9 mouse cellular contexts compared by ENCODE assay signal in the genomic region with DNA sequence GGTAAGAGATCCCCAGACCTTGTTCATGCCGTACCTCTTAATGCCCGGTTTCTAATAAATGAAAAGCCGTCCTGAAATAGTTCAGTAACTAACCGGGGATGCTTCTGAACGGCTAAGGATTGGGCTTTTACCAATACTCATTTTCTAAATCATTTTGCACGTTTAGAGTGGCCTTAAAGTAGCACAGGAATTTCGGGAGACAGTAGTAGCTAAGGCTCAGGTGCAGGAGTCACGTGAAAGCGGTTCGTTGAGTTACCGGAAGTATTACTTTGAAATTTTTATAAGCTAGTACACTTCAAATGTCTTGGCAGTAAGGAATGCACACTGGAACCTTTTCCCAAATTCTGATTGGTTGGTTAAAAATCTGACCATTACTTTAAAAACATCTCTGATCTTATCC. TPM values are rescaled to one million over a fixed set of nuclear protein-coding genes. Genes with fewer than 3 reads are reported as not detected.
DNase-seq lines count a peak whose midpoint lies in the region; ATAC-seq and TF ChIP-seq lines count a peak whose summit lies in the region.
"Not testable (repeated sequence)": the region's sequence is repeated elsewhere in the genome, so short reads cannot be mapped to it uniquely, and the experiment has no call there.
"Had no signal": no experiment of that assay in that cellular context is flagged by ENCODE, and none has a peak within 500 bp of the region (broad histone marks: within the 10 kb centered on the region; RNA-seq: fewer than 3 reads in every experiment).

No protein-coding gene starts in this region.

- H3K4me1 ChIP-seq in ES-E14 (ENCODE audit: control insufficient read depth in 2 of 2, insufficient read depth in 2 of 2, low read length in 2 of 2, poor library complexity in 1 of 2); embryonic facial prominence, embryonic 12.5 days; heart, adult 2 months (ENCODE audit: control insufficient read depth, insufficient read depth, low read length); hindbrain, embryonic 16.5 days (ENCODE audit: control insufficient read depth, insufficient read depth, low read depth, low read length); liver, postnatal 0 days (ENCODE audit: insufficient read depth): not testable (repeated sequence)

- in situ Hi-C loops in ES-E14 (cut with MboI; ENCODE audit: low sequenced_read_pairs in 2 of 2, unreplicated experiment in 2 of 2), result not testable (repeated sequence)

- not testable (repeated sequence) for TF ChIP-seq POLR2A in heart, adult 2 months (IDR thresholded peaks at IDR 0.05; ENCODE audit: insufficient read depth, low read depth, low read length); myocyte (IDR thresholded peaks at IDR 0.05; ENCODE audit: insufficient read length, low read depth)

- H3K27ac ChIP-seq in ES-E14 (ENCODE audit: insufficient read depth, low read depth, low read length, poor library complexity, severe bottlenecking); embryonic facial prominence, embryonic 12.5 days; heart, adult 2 months; hindbrain, embryonic 16.5 days (ENCODE audit: low read depth, low read length); layer of hippocampus, adult 2 months; liver, postnatal 0 days (ENCODE audit: low read depth): not testable (repeated sequence)

- intact Hi-C loops in heart, adult 2 months (cut with DNase I), result not testable (repeated sequence)

- TF ChIP-seq EP300 in heart, adult 2 months (IDR thresholded peaks at IDR 0.05; ENCODE audit: insufficient read depth, low read depth, low read length); liver, postnatal 0 days (IDR thresholded peaks at IDR 0.05; ENCODE audit: low read depth): not testable (repeated sequence)

- ATAC-seq in embryonic facial prominence, embryonic 12.5 days (ENCODE audit: insufficient number of reproducible peaks, insufficient read depth, low FRiP score, low TSS enrichment); hindbrain, embryonic 16.5 days; liver, postnatal 0 days: not testable (repeated sequence)

- H3K36me3 ChIP-seq in ES-E14 (ENCODE audit: control insufficient read depth, insufficient read depth, low read length, poor library complexity, severe bottlenecking) (peaks cover 12% of the 10 kb centered on the region), myocyte (ENCODE audit: control insufficient read depth, insufficient read depth) (peaks cover 12% of the 10 kb centered on the region)
- H3K36me3 ChIP-seq in embryonic facial prominence, embryonic 12.5 days, result peaks cover 12% of the 10 kb centered on the region
- not testable (repeated sequence) for H3K36me3 ChIP-seq in heart, adult 2 months (ENCODE audit: control insufficient read depth, insufficient read depth, low read length)
- H3K36me3 ChIP-seq in hindbrain, embryonic 16.5 days (ENCODE audit: control insufficient read depth, insufficient read depth, low read length), result peaks cover 11% of the 10 kb centered on the region
- peaks cover 18% of the 10 kb centered on the region for H3K36me3 ChIP-seq in liver, postnatal 0 days (replicated peaks; ENCODE audit: insufficient read depth, low read length)

- not testable (repeated sequence) for H3K27me3 ChIP-seq in embryonic facial prominence, embryonic 12.5 days; heart, adult 2 months (ENCODE audit: control insufficient read depth, insufficient read depth, low read length); hindbrain, embryonic 16.5 days (replicated peaks; ENCODE audit: control insufficient read depth, insufficient read depth, low read length); liver, postnatal 0 days (ENCODE audit: insufficient read depth, low read length); myocyte (ENCODE audit: control insufficient read depth, insufficient read depth, insufficient read length)

- peak overlapping the region; percentile 95 to 96 for H3K4me3 ChIP-seq in ES-E14 (ENCODE audit: insufficient read depth in 1 of 2, low read depth in 1 of 2, low read length in 2 of 2, poor library complexity in 1 of 2, severe bottlenecking in 1 of 2)
- peak overlapping the region; percentile 47 for H3K4me3 ChIP-seq in embryonic facial prominence, embryonic 12.5 days
- peak overlapping the region; percentile 43 for H3K4me3 ChIP-seq in heart, adult 2 months
- H3K4me3 ChIP-seq in hindbrain, embryonic 16.5 days (ENCODE audit: low read length), result peak overlapping the region; percentile 43
- peak overlapping the region; percentile 55 for H3K4me3 ChIP-seq in layer of hippocampus, adult 2 months
- peak overlapping the region; percentile 60 for H3K4me3 ChIP-seq in liver, postnatal 0 days (ENCODE audit: low read depth, low read length)
- H3K4me3 ChIP-seq in myocyte, result peak overlapping the region; percentile 31

- DNase-seq in ES-E14 (ENCODE audit: low read depth, low spot score); heart, adult 2 months; layer of hippocampus, adult 2 months (ENCODE audit: low spot score in 2 of 2); liver, postnatal 0 days: not testable (repeated sequence)
- peak; percentile 8 for DNase-seq in thymus, postnatal 0 days (ENCODE audit: low spot score)

- peak overlapping the region; percentile 43 for H3K4me2 ChIP-seq in embryonic facial prominence, embryonic 12.5 days (replicated peaks)
- peak overlapping the region; percentile 43 for H3K4me2 ChIP-seq in hindbrain, embryonic 16.5 days (ENCODE audit: low read length)
- peak overlapping the region; percentile 53 for H3K4me2 ChIP-seq in liver, postnatal 0 days (ENCODE audit: low read depth, low read length)
- peak overlapping the region; percentile 80 for H3K4me2 ChIP-seq in myocyte (ENCODE audit: low read depth)

- peak overlapping the region; percentile 53 for H3ac ChIP-seq in myocyte (ENCODE audit: control insufficient read depth, insufficient read length)

- 2% methylated on average over 11 of the region's 11 CpGs for WGBS in embryonic facial prominence, embryonic 12.5 days
- 0% methylated on average over 11 of the region's 11 CpGs for WGBS in heart, adult 2 months
- 0% methylated on average over 11 of the region's 11 CpGs for WGBS in hindbrain, embryonic 16.5 days
- 0% methylated on average over 11 of the region's 11 CpGs for WGBS in liver, postnatal 0 days (ENCODE audit: insufficient replicate concordance)

- not testable (repeated sequence) for H3K9me3 ChIP-seq in ES-E14 (ENCODE audit: control insufficient read depth, insufficient read depth, low read depth, low read length); embryonic facial prominence, embryonic 12.5 days; hindbrain, embryonic 16.5 days (ENCODE audit: control insufficient read depth, low read length); liver, postnatal 0 days (ENCODE audit: low read length)

- H3K9ac ChIP-seq in ES-E14 (ENCODE audit: insufficient read depth, low read depth, low read length, poor library complexity, severe bottlenecking), result peak overlapping the region; percentile 97; the same call in 1 of the 2 replicates
- not testable (repeated sequence) for H3K9ac ChIP-seq in embryonic facial prominence, embryonic 12.5 days; heart, adult 2 months (ENCODE audit: low read depth, low read length); hindbrain, embryonic 16.5 days (ENCODE audit: low read depth, low read length)
- H3K9ac ChIP-seq in liver, postnatal 0 days (replicated peaks), result peak overlapping the region; percentile 69

- not testable (repeated sequence) for H3K79me2 ChIP-seq in heart, adult 2 months (replicated peaks; ENCODE audit: control insufficient read depth, insufficient read depth, low read length); myocyte (ENCODE audit: control insufficient read depth, insufficient read depth)

- TF ChIP-seq CTCF in heart, adult 2 months (IDR thresholded peaks at IDR 0.05); layer of hippocampus, adult 2 months (conservative IDR thresholded peaks at IDR 0.05); liver, postnatal 0 days (IDR thresholded peaks at IDR 0.05; ENCODE audit: low read depth): not testable (repeated sequence)

RNA-seq across cellular contexts. Expression of gene Fgfr1op, which starts 0.7 kb away (rescaled TPM):
- total RNA-seq in ES-E14 (2012; rRNA removed), result 32.8 and 35.0 TPM in 2 replicates
- polyA plus RNA-seq in embryonic facial prominence, embryonic 12.5 days (2016; fragmentation: Nextera tagmentation; extraction: Ambion mirVana), result 43.2 and 43.5 TPM in 2 replicates
- 10 to 100 TPM; 15.7 to 15.8 TPM for total RNA-seq in heart, adult 2 months (2021)
- polyA plus RNA-seq in heart, adult 2 months (2012; rRNA removed), result 3.0 and 6.7 TPM in 2 replicates
- 31.4 and 32.0 TPM in 2 replicates for polyA plus RNA-seq in hindbrain, embryonic 16.5 days (2015; fragmentation: Nextera tagmentation; extraction: Ambion mirVana)
- 10 to 100 TPM; 12.4 to 14.3 TPM for total RNA-seq in layer of hippocampus, adult 2 months (2021)
- 8.2 and 8.5 TPM in 2 replicates for polyA plus RNA-seq in liver, postnatal 0 days (2015; fragmentation: Nextera tagmentation; extraction: Ambion mirVana)
- 5.3 TPM for polyA plus RNA-seq in myocyte (2012; fragmentation: generic; extraction: Trizol)
- 43.1 and 47.5 TPM in 2 replicates for polyA plus RNA-seq in thymus, postnatal 0 days (2015; fragmentation: Nextera tagmentation; extraction: Ambion mirVana)

RNA-seq across cellular contexts. Expression of gene Rnaset2a, which starts 18.1 kb away (rescaled TPM):
- 24.5 and 41.3 TPM in 2 replicates for total RNA-seq in ES-E14 (2012; rRNA removed)
- 21.3 and 22.0 TPM in 2 replicates for polyA plus RNA-seq in embryonic facial prominence, embryonic 12.5 days (2016; fragmentation: Nextera tagmentation; extraction: Ambion mirVana)
- 10 to 100 TPM; 22.1 to 28.9 TPM for total RNA-seq in heart, adult 2 months (2021)
- 44.9 and 46.0 TPM in 2 replicates for polyA plus RNA-seq in heart, adult 2 months (2012; rRNA removed)
- 18.2 and 19.4 TPM in 2 replicates for polyA plus RNA-seq in hindbrain, embryonic 16.5 days (2015; fragmentation: Nextera tagmentation; extraction: Ambion mirVana)
- 1 to 10 TPM; 6.3 to 7.2 TPM for total RNA-seq in layer of hippocampus, adult 2 months (2021)
- 27.0 and 28.8 TPM in 2 replicates for polyA plus RNA-seq in liver, postnatal 0 days (2015; fragmentation: Nextera tagmentation; extraction: Ambion mirVana)
- polyA plus RNA-seq in myocyte (2012; fragmentation: generic; extraction: Trizol), result 151 TPM
- polyA plus RNA-seq in thymus, postnatal 0 days (2015; fragmentation: Nextera tagmentation; extraction: Ambion mirVana), result 65.4 and 67.5 TPM in 2 replicates

RNA-seq across cellular contexts. Expression of gene Gm49673, which starts 18.4 kb away (rescaled TPM):
- 0.27 TPM in 1 of 2 replicates, not detected in the other for total RNA-seq in ES-E14 (2012; rRNA removed)
- polyA plus RNA-seq in embryonic facial prominence, embryonic 12.5 days (2016; fragmentation: Nextera tagmentation; extraction: Ambion mirVana), result 0.29 and 0.83 TPM in 2 replicates
- total RNA-seq in heart, adult 2 months (2021), result not detected
- polyA plus RNA-seq in heart, adult 2 months (2012; rRNA removed), result 0.20 TPM in 1 of 2 replicates, not detected in the other
- 0.50 TPM in 1 of 2 replicates, not detected in the other for polyA plus RNA-seq in hindbrain, embryonic 16.5 days (2015; fragmentation: Nextera tagmentation; extraction: Ambion mirVana)
- under 1 TPM in 1 of 2 experiments, not detected in 1; 0.29 TPM for total RNA-seq in layer of hippocampus, adult 2 months (2021)
- polyA plus RNA-seq in liver, postnatal 0 days (2015; fragmentation: Nextera tagmentation; extraction: Ambion mirVana), result not detected in 2 replicates
- polyA plus RNA-seq in myocyte (2012; fragmentation: generic; extraction: Trizol), result not detected
- 0.52 and 1.1 TPM in 2 replicates for polyA plus RNA-seq in thymus, postnatal 0 days (2015; fragmentation: Nextera tagmentation; extraction: Ambion mirVana)
- total RNA-seq: megakaryocyte progenitor cell, adult 5-6 weeks had no signal

Comparison
In these comparisons a context has a peak if more than half of its experiments do, and no peak if none do; other contexts are left out.
1. H3K4me3 ChIP-seq: peak in every context shown above with its lines; median percentile 96 in ES-E14; 60 in liver, postnatal 0 days; 55 in layer of hippocampus, adult 2 months; 47 in embryonic facial prominence, embryonic 12.5 days; 43 in heart, adult 2 months; 43 in hindbrain, embryonic 16.5 days; 31 in myocyte.